In the genomic region with DNA sequence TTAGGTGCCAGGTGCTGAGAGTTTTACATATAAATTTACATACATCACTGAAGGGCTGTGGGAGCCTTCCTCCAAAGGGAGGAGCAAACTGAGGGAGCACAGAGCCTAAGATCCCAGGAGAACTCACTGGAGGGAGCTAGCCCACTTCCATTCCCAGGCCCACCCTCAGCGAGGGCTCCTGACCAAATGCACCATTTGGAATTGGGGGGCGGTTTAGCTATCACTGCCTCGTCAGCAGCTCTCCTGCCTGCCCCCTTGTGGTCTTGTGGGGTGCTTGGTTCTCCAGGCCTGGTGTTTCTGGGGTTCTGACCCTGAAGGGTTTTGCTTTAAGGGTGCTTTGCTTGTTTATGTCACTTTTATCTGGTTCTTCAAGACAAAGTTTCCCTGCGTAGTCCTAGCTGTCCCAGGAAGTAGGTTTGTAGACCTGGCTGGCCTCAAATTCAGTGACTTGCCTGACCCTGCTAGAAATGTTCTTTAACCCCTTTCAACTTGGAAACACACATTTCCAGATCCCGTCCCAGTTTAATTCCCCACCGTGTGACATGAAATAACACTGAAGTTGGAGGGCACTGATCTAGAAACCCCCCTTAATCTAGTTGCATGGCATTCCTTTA, we compare ENCODE assay signal across 8 mouse cellular contexts.
DNase-seq lines count a peak whose midpoint lies in the region; ATAC-seq and TF ChIP-seq lines count a peak whose summit lies in the region.
"Had no signal": no experiment of that assay in that cellular context is flagged by ENCODE, and none has a peak within 500 bp of the region (broad histone marks: within the 10 kb centered on the region; RNA-seq: fewer than 3 reads in every experiment).

No protein-coding gene starts in this region.

- peak; percentile 44 for DNase-seq in kidney, postnatal 0 days (ENCODE audit: low spot score)
- DNase-seq in kidney, adult 18-20 months: no peak
- no peak for DNase-seq in ES-E14 (ENCODE audit: low read depth, low spot score)
- DNase-seq in liver, postnatal 0 days: peak; percentile 57
- peak; percentile 89 for DNase-seq in thymus, postnatal 4 days
- no peak for DNase-seq in right cerebral cortex, postnatal 25 days

- no peak overlapping the region for H3K9ac ChIP-seq in kidney, postnatal 0 days (ENCODE audit: low read depth, low read length)
- no peak overlapping the region for H3K9ac ChIP-seq in ES-E14 (ENCODE audit: insufficient read depth, low read depth, low read length, poor library complexity, severe bottlenecking)
- no peak overlapping the region for H3K9ac ChIP-seq in liver, postnatal 0 days (replicated peaks)

- TF ChIP-seq CTCF in kidney, postnatal 0 days (IDR thresholded peaks at IDR 0.05; ENCODE audit: low read depth): peak; percentile 65
- TF ChIP-seq CTCF in bone marrow, adult 2 months (IDR thresholded peaks at IDR 0.05; ENCODE audit: control insufficient read depth, insufficient read depth, low read length): peak; percentile 68
- TF ChIP-seq CTCF in liver, postnatal 0 days (IDR thresholded peaks at IDR 0.05; ENCODE audit: low read depth): peak; percentile 70

- peaks cover 34% of the 10 kb centered on the region; the same call in 1 of the 2 replicates for H3K4me1 ChIP-seq in kidney, postnatal 0 days (replicated peaks; ENCODE audit: insufficient read depth, low read length)
- peaks cover 11 to 23% of the 10 kb centered on the region in 2 experiments; a peak in 3 of 4 replicates for H3K4me1 ChIP-seq in ES-E14 (ENCODE audit: control insufficient read depth in 2 of 2, insufficient read depth in 2 of 2, low read length in 2 of 2, poor library complexity in 1 of 2)
- H3K4me1 ChIP-seq in bone marrow, adult 2 months (ENCODE audit: control insufficient read depth, insufficient read depth, low read length): peaks cover 10% of the 10 kb centered on the region
- peaks cover 43% of the 10 kb centered on the region for H3K4me1 ChIP-seq in liver, postnatal 0 days (ENCODE audit: insufficient read depth)

- in situ Hi-C loops in ES-E14 (cut with MboI; ENCODE audit: low sequenced_read_pairs in 2 of 2, unreplicated experiment in 2 of 2): no loop called here

- no peaks in the 10 kb centered on the region for H3K27me3 ChIP-seq in kidney, postnatal 0 days (ENCODE audit: insufficient read depth, low read length)
- no peaks in the 10 kb centered on the region for H3K27me3 ChIP-seq in liver, postnatal 0 days (ENCODE audit: insufficient read depth, low read length)

- H3K9me3 ChIP-seq in kidney, postnatal 0 days (replicated peaks; ENCODE audit: low read length): no peaks in the 10 kb centered on the region
- H3K9me3 ChIP-seq in ES-E14 (ENCODE audit: control insufficient read depth, insufficient read depth, low read depth, low read length): no peaks in the 10 kb centered on the region
- no peaks in the 10 kb centered on the region for H3K9me3 ChIP-seq in liver, postnatal 0 days (ENCODE audit: low read length)

- no peaks in the 10 kb centered on the region for H3K36me3 ChIP-seq in kidney, postnatal 0 days (ENCODE audit: insufficient read depth, low read length)
- no peaks in the 10 kb centered on the region for H3K36me3 ChIP-seq in ES-E14 (ENCODE audit: control insufficient read depth, insufficient read depth, low read length, poor library complexity, severe bottlenecking)
- no peaks in the 10 kb centered on the region for H3K36me3 ChIP-seq in liver, postnatal 0 days (replicated peaks; ENCODE audit: insufficient read depth, low read length)

- no peak overlapping the region for H3K4me3 ChIP-seq in kidney, postnatal 0 days (replicated peaks; ENCODE audit: low read depth, low read length)
- no peak overlapping the region for H3K4me3 ChIP-seq in ES-E14 (ENCODE audit: insufficient read depth in 1 of 2, low read depth in 1 of 2, low read length in 2 of 2, poor library complexity in 1 of 2, severe bottlenecking in 1 of 2)
- H3K4me3 ChIP-seq in bone marrow, adult 2 months (replicated peaks; ENCODE audit: control insufficient read depth, low read depth, low read length): no peak overlapping the region
- H3K4me3 ChIP-seq in liver, postnatal 0 days (ENCODE audit: low read depth, low read length): no peak overlapping the region
- H3K4me3 ChIP-seq: megakaryocyte, embryonic 14.5 days had no signal

- TF ChIP-seq EP300 in liver, postnatal 0 days (IDR thresholded peaks at IDR 0.05; ENCODE audit: low read depth): no peak

- TF ChIP-seq POLR2A in bone marrow, adult 2 months (IDR thresholded peaks at IDR 0.05; ENCODE audit: borderline replicate concordance, control insufficient read depth, low read depth, low read length): no peak

- WGBS in kidney, postnatal 0 days: 51% methylated on average over 6 of the region's 6 CpGs
- 49% methylated on average over 6 of the region's 6 CpGs for WGBS in bone marrow, adult 2 months
- 49% methylated on average over 6 of the region's 6 CpGs for WGBS in liver, postnatal 0 days (ENCODE audit: insufficient replicate concordance)

- no peak overlapping the region for H3K27ac ChIP-seq in kidney, postnatal 0 days
- no peak overlapping the region for H3K27ac ChIP-seq in ES-E14 (ENCODE audit: insufficient read depth, low read depth, low read length, poor library complexity, severe bottlenecking)
- H3K27ac ChIP-seq in bone marrow, adult 2 months (ENCODE audit: control insufficient read depth, insufficient read depth, low read depth, low read length, poor library complexity): no peak overlapping the region
- H3K27ac ChIP-seq in liver, postnatal 0 days (ENCODE audit: low read depth): no peak overlapping the region

- ATAC-seq in kidney, postnatal 0 days (replicated peaks; ENCODE audit: low FRiP score, low read depth): no peak
- ATAC-seq in liver, postnatal 0 days: no peak

- no peak overlapping the region for H3K4me2 ChIP-seq in kidney, postnatal 0 days (ENCODE audit: low read length)
- no peak overlapping the region for H3K4me2 ChIP-seq in liver, postnatal 0 days (ENCODE audit: low read depth, low read length)

TF ChIP-seq in ES-E14, 5 proteins besides CTCF, POLR2A, EP300 and RAD21:
- TF ChIP-seq CHD2 (IDR thresholded peaks at IDR 0.05; ENCODE audit: low read depth, low read length): no peak
- peak; percentile 20; the same call in 1 of the 2 replicates for TF ChIP-seq ZC3H11A (IDR thresholded peaks at IDR 0.05; ENCODE audit: borderline replicate concordance, low read depth, low read length)
- no peak for TF ChIP-seq HCFC1 (IDR thresholded peaks at IDR 0.05; ENCODE audit: borderline replicate concordance, insufficient read depth, low read length)
- TF ChIP-seq MAFK (IDR thresholded peaks at IDR 0.05; ENCODE audit: insufficient read depth, low read depth, low read length): peak; percentile 55; the same call in 1 of the 2 replicates
- TF ChIP-seq ZNF384 (IDR thresholded peaks at IDR 0.05; ENCODE audit: low read depth, low read length): no peak
TF ChIP-seq in ES-E14: peak in this region for 2.

Comparison
In these comparisons a context has a peak if more than half of its experiments do, and no peak if none do; other contexts are left out.
1. DNase-seq: peak in kidney, postnatal 0 days (single experiment), liver, postnatal 0 days (single experiment) and thymus, postnatal 4 days (single experiment); none in kidney, adult 18-20 months (single experiment), ES-E14 (single experiment) and right cerebral cortex, postnatal 25 days (single experiment).
2. Peak in every context shown above with its lines, with median percentiles within 50 percentile points of each other: CTCF ChIP-seq.